Comparison of ENCODE assay signal across 17 mouse cellular contexts in the genomic region with DNA sequence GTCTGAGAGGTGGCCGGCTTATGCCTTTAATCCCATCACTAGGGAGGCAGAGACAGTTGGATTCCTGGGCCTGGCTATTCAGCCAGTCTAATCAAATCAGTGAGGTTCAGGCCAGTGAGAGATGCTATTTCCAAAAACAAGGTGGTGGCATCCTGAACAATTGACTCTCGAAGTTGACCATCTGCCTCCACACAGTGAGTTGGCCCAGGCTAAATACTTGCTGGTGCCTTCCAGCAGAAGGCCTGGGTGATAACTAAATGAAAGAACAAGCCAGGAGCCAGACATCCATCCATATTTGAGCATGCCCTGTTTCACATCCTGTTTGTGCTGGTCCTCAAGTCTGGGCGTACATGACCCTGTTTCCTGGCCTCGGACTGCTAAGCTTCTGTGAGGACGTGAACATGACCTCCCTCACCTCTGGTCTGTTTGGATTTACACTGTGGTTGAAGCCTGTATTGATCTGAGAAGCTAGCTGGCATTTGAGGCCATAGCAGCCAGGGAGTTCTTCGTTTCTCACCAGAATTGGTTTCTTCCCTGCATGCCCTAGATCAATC.
DNase-seq lines count a peak whose midpoint lies in the region; ATAC-seq and TF ChIP-seq lines count a peak whose summit lies in the region.
"Had no signal": no experiment of that assay in that cellular context is flagged by ENCODE, and none has a peak within 500 bp of the region (broad histone marks: within the 10 kb centered on the region; RNA-seq: fewer than 3 reads in every experiment).

No protein-coding gene starts in this region.

- DNase-seq in cerebellum, adult 11-12 months = peak; percentile 28
- no peak for DNase-seq in cerebellum, adult 8-10 months
- DNase-seq in midbrain, embryonic 11.5 days (ENCODE audit: low spot score, missing footprints) = peak; percentile 80
- no peak for DNase-seq in midbrain, postnatal 0 days (ENCODE audit: low spot score)
- peak; percentile 54 for DNase-seq in splenic B cell, adult 2 months (ENCODE audit: low read depth, low spot score)
- no peak for DNase-seq in thymus, postnatal 14 days
- DNase-seq: embryo, embryonic 11 days had no signal

- WGBS in heart, embryonic 11.5 days (ENCODE audit: insufficient replicate concordance) = 64% methylated on average over 6 of the region's 6 CpGs
- 67% methylated on average over 6 of the region's 6 CpGs for whole genome bisulfite sequencing in heart, embryonic 12.5 days
- WGBS in midbrain, embryonic 11.5 days = 74% methylated on average over 6 of the region's 6 CpGs
- WGBS in midbrain, postnatal 0 days = 83% methylated on average over 6 of the region's 6 CpGs

- H3K4me1 ChIP-seq in heart, embryonic 11.5 days (ENCODE audit: control insufficient read depth, insufficient read depth, low read length) = peaks cover 21% of the 10 kb centered on the region
- peaks cover 41% of the 10 kb centered on the region for H3K4me1 ChIP-seq in heart, embryonic 12.5 days (replicated peaks)
- no peaks in the 10 kb centered on the region for H3K4me1 ChIP-seq in midbrain, embryonic 11.5 days (ENCODE audit: control insufficient read depth, insufficient read depth, low read length)
- H3K4me1 ChIP-seq in midbrain, postnatal 0 days (ENCODE audit: insufficient read depth, low read length) = 0 out of 2 replicates have a peak, but pooled peaks cover 3% of the 10 kb centered on the region
- H3K4me1 ChIP-seq: midbrain, embryonic 13.5 days; stomach, embryonic 15.5 days had no signal

- ATAC-seq in heart, embryonic 11.5 days (replicated peaks; ENCODE audit: insufficient number of reproducible peaks, low FRiP score, low TSS enrichment) = no peak
- ATAC-seq in heart, embryonic 12.5 days (ENCODE audit: insufficient number of reproducible peaks, low FRiP score) = no peak
- ATAC-seq in midbrain, embryonic 11.5 days (ENCODE audit: low FRiP score) = no peak
- no peak for ATAC-seq in midbrain, postnatal 0 days (ENCODE audit: low FRiP score)
- ATAC-seq: midbrain, embryonic 13.5 days had no signal

- H3K27me3 ChIP-seq in heart, embryonic 11.5 days (ENCODE audit: control insufficient read depth, insufficient read depth, low read length) = no peaks in the 10 kb centered on the region
- no peaks in the 10 kb centered on the region for H3K27me3 ChIP-seq in heart, embryonic 12.5 days (replicated peaks)
- no peaks in the 10 kb centered on the region for H3K27me3 ChIP-seq in midbrain, embryonic 11.5 days (ENCODE audit: control insufficient read depth, insufficient read depth, low read length)
- no peaks in the 10 kb centered on the region for H3K27me3 ChIP-seq in midbrain, postnatal 0 days (ENCODE audit: insufficient read depth, low read length)
- no peaks in the 10 kb centered on the region for H3K27me3 ChIP-seq in splenic B cell, adult 2 months (ENCODE audit: control insufficient read depth, insufficient read depth, low read length, poor library complexity, severe bottlenecking)
- H3K27me3 ChIP-seq: embryonic facial prominence, embryonic 15.5 days; heart, embryonic 15.5 days; liver, embryonic 15.5 days; midbrain, embryonic 13.5 days; stomach, embryonic 15.5 days had no signal

- no peak overlapping the region for H3K4me2 ChIP-seq in heart, embryonic 11.5 days
- no peak overlapping the region for H3K4me2 ChIP-seq in heart, embryonic 12.5 days
- H3K4me2 ChIP-seq in midbrain, embryonic 11.5 days = no peak overlapping the region
- no peak overlapping the region for H3K4me2 ChIP-seq in midbrain, postnatal 0 days (ENCODE audit: low read depth, low read length, poor library complexity, severe bottlenecking)
- H3K4me2 ChIP-seq: embryonic facial prominence, embryonic 15.5 days; heart, embryonic 15.5 days; liver, embryonic 15.5 days; midbrain, embryonic 13.5 days; stomach, embryonic 15.5 days had no signal

- no peak for TF ChIP-seq CTCF in midbrain, postnatal 0 days (IDR thresholded peaks at IDR 0.05)

- no peak overlapping the region for H3K9ac ChIP-seq in heart, embryonic 11.5 days (ENCODE audit: low read depth, low read length)
- no peak overlapping the region for H3K9ac ChIP-seq in heart, embryonic 12.5 days
- H3K9ac ChIP-seq in midbrain, embryonic 11.5 days (ENCODE audit: low read length) = no peak overlapping the region
- H3K9ac ChIP-seq in midbrain, postnatal 0 days (replicated peaks; ENCODE audit: low read length, poor library complexity, severe bottlenecking) = no peak overlapping the region
- H3K9ac ChIP-seq: embryonic facial prominence, embryonic 15.5 days; heart, embryonic 15.5 days; liver, embryonic 15.5 days; midbrain, embryonic 13.5 days; stomach, embryonic 15.5 days had no signal

- no peak overlapping the region for H3K4me3 ChIP-seq in heart, embryonic 11.5 days (ENCODE audit: low read depth, low read length)
- H3K4me3 ChIP-seq in heart, embryonic 12.5 days = no peak overlapping the region
- no peak overlapping the region for H3K4me3 ChIP-seq in midbrain, embryonic 11.5 days (ENCODE audit: low read depth, low read length)
- H3K4me3 ChIP-seq in midbrain, postnatal 0 days (ENCODE audit: low read depth, low read length) = no peak overlapping the region
- H3K4me3 ChIP-seq: embryonic facial prominence, embryonic 15.5 days; heart, embryonic 15.5 days; left cerebral cortex, adult 2 months; limb, embryonic 10.5 days; liver, embryonic 15.5 days; midbrain, embryonic 13.5 days; stomach, embryonic 15.5 days had no signal

- H3K36me3 ChIP-seq in heart, embryonic 11.5 days (ENCODE audit: control insufficient read depth, insufficient read depth, low read length) = no peaks in the 10 kb centered on the region
- H3K36me3 ChIP-seq in heart, embryonic 12.5 days = no peaks in the 10 kb centered on the region
- no peaks in the 10 kb centered on the region for H3K36me3 ChIP-seq in midbrain, embryonic 11.5 days (ENCODE audit: control insufficient read depth, insufficient read depth, low read length)
- H3K36me3 ChIP-seq in midbrain, postnatal 0 days (ENCODE audit: insufficient read depth, low read length) = no peaks in the 10 kb centered on the region
- no peaks in the 10 kb centered on the region for H3K36me3 ChIP-seq in splenic B cell, adult 2 months (ENCODE audit: control insufficient read depth, insufficient read depth, low read length, poor library complexity, severe bottlenecking)
- H3K36me3 ChIP-seq: embryonic facial prominence, embryonic 15.5 days; heart, embryonic 15.5 days; limb, embryonic 10.5 days; liver, embryonic 15.5 days; midbrain, embryonic 13.5 days; stomach, embryonic 15.5 days had no signal

- H3K27ac ChIP-seq in heart, embryonic 11.5 days (ENCODE audit: low read depth, low read length) = 0 out of 2 replicates have a peak overlapping the region, but pooled peaks have one; percentile 13
- H3K27ac ChIP-seq in heart, embryonic 12.5 days (ENCODE audit: poor library complexity, severe bottlenecking) = no peak overlapping the region
- no peak overlapping the region for H3K27ac ChIP-seq in midbrain, embryonic 11.5 days (ENCODE audit: low read depth, low read length)
- H3K27ac ChIP-seq in midbrain, postnatal 0 days (ENCODE audit: low read depth, low read length) = no peak overlapping the region
- H3K27ac ChIP-seq: embryonic facial prominence, embryonic 15.5 days; heart, embryonic 15.5 days; left cerebral cortex, adult 2 months; limb, embryonic 10.5 days; liver, embryonic 15.5 days; macrophage; midbrain, embryonic 13.5 days; stomach, embryonic 15.5 days had no signal

- no peaks in the 10 kb centered on the region for H3K9me3 ChIP-seq in heart, embryonic 11.5 days (replicated peaks; ENCODE audit: control insufficient read depth, low read length)
- no peaks in the 10 kb centered on the region for H3K9me3 ChIP-seq in heart, embryonic 12.5 days (replicated peaks)
- H3K9me3 ChIP-seq in midbrain, embryonic 11.5 days (ENCODE audit: control insufficient read depth, low read length) = no peaks in the 10 kb centered on the region
- H3K9me3 ChIP-seq in midbrain, postnatal 0 days (ENCODE audit: low read length) = no peaks in the 10 kb centered on the region
- H3K9me3 ChIP-seq: embryonic facial prominence, embryonic 15.5 days; heart, embryonic 15.5 days; limb, embryonic 10.5 days; liver, embryonic 15.5 days; midbrain, embryonic 13.5 days; stomach, embryonic 15.5 days had no signal

Comparison
In these comparisons a context has a peak if more than half of its experiments do, and no peak if none do; other contexts are left out.
1. DNase-seq: peak in cerebellum, adult 11-12 months (single experiment), midbrain, embryonic 11.5 days (single experiment) and splenic B cell, adult 2 months (single experiment); none in cerebellum, adult 8-10 months (single experiment), midbrain, postnatal 0 days (single experiment) and thymus, postnatal 14 days (single experiment).